Mouse (Mus musculus): ENCODE measurements around the gene Aicda. TPM values are rescaled to one million over a fixed set of nuclear protein-coding genes. Genes with fewer than 3 reads are reported as not detected.

The Aicda gene
- polyA plus RNA-seq, 1 experiment = not detected

GRCm38 (mm10) chr6:122517668-122518067 lies 35.9 kb upstream of the Aicda start:
- H3K4me3 ChIP-seq (ENCODE audit: low read depth, low read length) = no peak overlapping the region
- H3K9ac ChIP-seq (ENCODE audit: low read depth, poor library complexity, severe bottlenecking) = no peak overlapping the region
- no peaks in the 10 kb centered on the region for H3K27me3 ChIP-seq (ENCODE audit: control insufficient read depth, insufficient read depth, low read length, poor library complexity, severe bottlenecking)
- no peak for TF ChIP-seq CTCF (IDR thresholded peaks at IDR 0.05; ENCODE audit: low read depth, low read length)
- no peak for TF ChIP-seq POLR2A (IDR thresholded peaks at IDR 0.05; ENCODE audit: insufficient read depth, low read length)
- TF ChIP-seq EP300 (IDR thresholded peaks at IDR 0.05; ENCODE audit: insufficient read depth, low read depth, low read length) = no peak
- peaks cover 3% of the 10 kb centered on the region for H3K4me1 ChIP-seq (ENCODE audit: control insufficient read depth, insufficient read depth, low read length)
- H3K9me3 ChIP-seq (replicated peaks; ENCODE audit: control insufficient read depth, insufficient read depth, low read length, poor library complexity, severe bottlenecking) = no peaks in the 10 kb centered on the region
- no peak overlapping the region for H3K27ac ChIP-seq (ENCODE audit: insufficient read depth, low read length)
- no peaks in the 10 kb centered on the region for H3K36me3 ChIP-seq (ENCODE audit: control insufficient read depth, insufficient read depth, low read length, poor library complexity, severe bottlenecking)

- Histone ChIP-seq H3K4me3 (ENCODE audit: low read depth, low read length) (no peak overlapping the region), H3K9ac (ENCODE audit: low read depth, poor library complexity, severe bottlenecking) (no peak overlapping the region), H3K36me3 (ENCODE audit: control insufficient read depth, insufficient read depth, low read length, poor library complexity, severe bottlenecking) (no peaks in the 10 kb centered on the region), H3K9me3 (replicated peaks; ENCODE audit: control insufficient read depth, insufficient read depth, low read length, poor library complexity, severe bottlenecking) (no peaks in the 10 kb centered on the region), H3K4me1 (ENCODE audit: control insufficient read depth, insufficient read depth, low read length) (peaks cover 5% of the 10 kb centered on the region), H3K27me3 (ENCODE audit: control insufficient read depth, insufficient read depth, low read length, poor library complexity, severe bottlenecking) (no peaks in the 10 kb centered on the region), H3K27ac (ENCODE audit: insufficient read depth, low read length) (no peak overlapping the region)
- TF ChIP-seq EP300 (IDR thresholded peaks at IDR 0.05; ENCODE audit: insufficient read depth, low read depth, low read length) (no peak), POLR2A (IDR thresholded peaks at IDR 0.05; ENCODE audit: insufficient read depth, low read length) (no peak), CTCF (IDR thresholded peaks at IDR 0.05; ENCODE audit: low read depth, low read length) (no peak)
Observed at GRCm38 (mm10) chr6:122519384-122519783, 34.2 kb upstream of the Aicda start.

- peak; percentile 32 for TF ChIP-seq POLR2A (IDR thresholded peaks at IDR 0.05; ENCODE audit: insufficient read depth, low read length)
- TF ChIP-seq EP300 (IDR thresholded peaks at IDR 0.05; ENCODE audit: insufficient read depth, low read depth, low read length) = no peak
- no peak for TF ChIP-seq CTCF (IDR thresholded peaks at IDR 0.05; ENCODE audit: low read depth, low read length)
- Histone ChIP-seq H3K27ac (ENCODE audit: insufficient read depth, low read length) (no peak overlapping the region), H3K4me1 (ENCODE audit: control insufficient read depth, insufficient read depth, low read length) (peaks cover 5% of the 10 kb centered on the region), H3K9me3 (replicated peaks; ENCODE audit: control insufficient read depth, insufficient read depth, low read length, poor library complexity, severe bottlenecking) (no peaks in the 10 kb centered on the region), H3K4me3 (ENCODE audit: low read depth, low read length) (peak overlapping the region; percentile 33), H3K9ac (ENCODE audit: low read depth, poor library complexity, severe bottlenecking) (peak overlapping the region; percentile 45; the same call in 1 of the 2 replicates), H3K27me3 (ENCODE audit: control insufficient read depth, insufficient read depth, low read length, poor library complexity, severe bottlenecking) (no peaks in the 10 kb centered on the region), H3K36me3 (ENCODE audit: control insufficient read depth, insufficient read depth, low read length, poor library complexity, severe bottlenecking) (no peaks in the 10 kb centered on the region)
Observed at GRCm38 (mm10) chr6:122522595-122522994, 31.0 kb upstream of the Aicda start.

GRCm38 (mm10) chr6:122523289-122523688 lies 30.3 kb upstream of the Aicda start:
- H3K27ac ChIP-seq (ENCODE audit: insufficient read depth, low read length) = no peak overlapping the region
- peak overlapping the region; percentile 45; the same call in 1 of the 2 replicates for H3K9ac ChIP-seq (ENCODE audit: low read depth, poor library complexity, severe bottlenecking)
- no peak overlapping the region for H3K4me3 ChIP-seq (ENCODE audit: low read depth, low read length)
- no peaks in the 10 kb centered on the region for H3K36me3 ChIP-seq (ENCODE audit: control insufficient read depth, insufficient read depth, low read length, poor library complexity, severe bottlenecking)
- no peaks in the 10 kb centered on the region for H3K9me3 ChIP-seq (replicated peaks; ENCODE audit: control insufficient read depth, insufficient read depth, low read length, poor library complexity, severe bottlenecking)
- TF ChIP-seq POLR2A (IDR thresholded peaks at IDR 0.05; ENCODE audit: insufficient read depth, low read length) (no peak), CTCF (IDR thresholded peaks at IDR 0.05; ENCODE audit: low read depth, low read length) (peak; percentile 32)
- peaks cover 5% of the 10 kb centered on the region for H3K4me1 ChIP-seq (ENCODE audit: control insufficient read depth, insufficient read depth, low read length)
- H3K27me3 ChIP-seq (ENCODE audit: control insufficient read depth, insufficient read depth, low read length, poor library complexity, severe bottlenecking) = no peaks in the 10 kb centered on the region

- Histone ChIP-seq H3K36me3 (ENCODE audit: control insufficient read depth, insufficient read depth, low read length, poor library complexity, severe bottlenecking) (no peaks in the 10 kb centered on the region), H3K4me1 (ENCODE audit: control insufficient read depth, insufficient read depth, low read length) (peaks cover 3% of the 10 kb centered on the region), H3K9ac (ENCODE audit: low read depth, poor library complexity, severe bottlenecking) (no peak overlapping the region), H3K9me3 (replicated peaks; ENCODE audit: control insufficient read depth, insufficient read depth, low read length, poor library complexity, severe bottlenecking) (no peaks in the 10 kb centered on the region), H3K27me3 (ENCODE audit: control insufficient read depth, insufficient read depth, low read length, poor library complexity, severe bottlenecking) (no peaks in the 10 kb centered on the region), H3K27ac (ENCODE audit: insufficient read depth, low read length) (no peak overlapping the region), H3K4me3 (ENCODE audit: low read depth, low read length) (no peak overlapping the region)
- TF ChIP-seq EP300 (IDR thresholded peaks at IDR 0.05; ENCODE audit: insufficient read depth, low read depth, low read length) = no peak
- TF ChIP-seq POLR2A (IDR thresholded peaks at IDR 0.05; ENCODE audit: insufficient read depth, low read length) = no peak
- TF ChIP-seq CTCF (IDR thresholded peaks at IDR 0.05; ENCODE audit: low read depth, low read length) = no peak
Observed at GRCm38 (mm10) chr6:122527596-122527995, 26.0 kb upstream of the Aicda start.

GRCm38 (mm10) chr6:122528136-122528535 lies 25.5 kb upstream of the Aicda start:
- H3K27ac ChIP-seq (ENCODE audit: insufficient read depth, low read length) = no peak overlapping the region
- no peaks in the 10 kb centered on the region for H3K27me3 ChIP-seq (ENCODE audit: control insufficient read depth, insufficient read depth, low read length, poor library complexity, severe bottlenecking)
- H3K36me3 ChIP-seq (ENCODE audit: control insufficient read depth, insufficient read depth, low read length, poor library complexity, severe bottlenecking) = no peaks in the 10 kb centered on the region
- no peak overlapping the region for H3K9ac ChIP-seq (ENCODE audit: low read depth, poor library complexity, severe bottlenecking)
- no peak overlapping the region for H3K4me3 ChIP-seq (ENCODE audit: low read depth, low read length)
- H3K9me3 ChIP-seq (replicated peaks; ENCODE audit: control insufficient read depth, insufficient read depth, low read length, poor library complexity, severe bottlenecking) = no peaks in the 10 kb centered on the region
- no peak for TF ChIP-seq EP300 (IDR thresholded peaks at IDR 0.05; ENCODE audit: insufficient read depth, low read depth, low read length)
- TF ChIP-seq CTCF (IDR thresholded peaks at IDR 0.05; ENCODE audit: low read depth, low read length) = peak; percentile 24
- H3K4me1 ChIP-seq (ENCODE audit: control insufficient read depth, insufficient read depth, low read length) = no peaks in the 10 kb centered on the region

Measured in ES-Bruce4 (cell line).